Mouse (Mus musculus): ENCODE data around the gene Kxd1.
A peak's percentile ranks its signal among the peaks of the same experiment; 100 is the strongest.
"Not testable (repeated sequence)": the region's sequence is repeated elsewhere in the genome, so short reads cannot be mapped to it uniquely, and the experiment has no call there.

The Kxd1 gene

DNA sequence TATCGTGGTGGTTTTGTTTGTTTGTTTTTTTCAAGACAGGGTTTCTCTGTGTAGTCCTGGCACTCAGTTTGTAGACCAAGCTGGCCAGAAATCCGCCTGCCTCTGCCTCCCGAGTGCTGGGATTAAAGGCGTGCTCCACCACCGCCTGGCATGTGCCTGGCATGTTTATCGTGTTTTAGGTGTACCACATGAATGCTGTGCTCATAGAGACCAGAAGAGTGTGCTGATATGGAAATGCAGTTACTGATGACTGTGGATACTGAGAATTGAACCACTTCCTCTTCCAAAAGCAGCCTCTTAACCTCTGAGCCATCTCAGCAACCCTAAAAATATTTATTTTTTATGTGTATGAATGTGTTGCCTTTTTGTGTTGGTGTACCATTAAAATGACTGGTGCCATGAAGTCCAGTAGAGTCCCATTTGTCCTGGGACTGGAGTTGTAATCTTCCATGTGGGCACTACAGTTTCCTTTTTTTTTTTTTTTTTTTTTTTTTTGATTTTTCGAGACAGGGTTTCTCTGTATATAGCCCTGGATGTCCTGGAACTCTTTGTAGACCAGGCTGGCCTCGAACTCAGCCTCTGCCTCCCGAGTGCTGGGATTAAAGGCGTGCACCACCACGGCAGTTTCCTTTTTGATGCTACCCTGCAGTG lies 15.4 kb downstream of the Kxd1 start:
- no peak for DNase-seq

DNA sequence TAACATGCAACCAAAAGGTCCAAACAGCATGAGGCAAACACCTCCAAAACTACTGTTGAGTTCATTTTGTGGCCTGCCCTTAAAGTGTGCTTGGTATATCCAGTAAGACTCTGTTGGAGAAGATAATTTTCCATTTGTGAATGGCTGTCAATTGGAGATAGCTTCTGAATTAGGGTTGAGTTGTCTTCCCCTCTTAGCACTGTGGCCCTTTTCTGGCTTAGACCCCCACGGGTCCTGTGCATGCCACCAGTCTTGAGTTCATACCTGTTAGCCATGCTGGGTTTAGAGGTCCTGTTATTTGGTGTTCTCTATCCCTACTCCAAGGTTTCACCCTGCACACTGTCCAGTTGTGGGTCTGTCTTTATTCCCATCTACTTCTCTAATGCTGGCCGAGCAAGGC lies 16.0 kb downstream of the Kxd1 start:
- DNase-seq: no peak

DNA sequence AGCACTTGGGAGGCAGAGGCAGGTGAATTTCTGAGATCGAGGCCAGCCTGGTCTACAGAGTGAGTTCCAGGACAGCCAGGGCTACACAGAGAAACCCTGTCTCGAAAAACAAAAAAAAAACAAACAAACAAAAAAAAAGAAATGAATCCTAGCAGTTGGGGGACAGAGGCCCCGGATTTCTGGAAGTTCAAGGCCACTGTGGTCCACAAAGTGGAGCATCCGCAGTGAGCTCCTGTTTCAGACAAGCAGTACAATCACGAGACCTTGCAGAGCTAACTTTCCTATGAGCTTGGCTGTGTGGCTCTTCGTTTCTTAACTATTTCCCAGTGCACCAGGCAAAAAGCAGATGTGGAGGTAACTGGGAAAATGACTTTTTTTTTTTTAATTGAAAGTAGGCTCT lies 16.6 kb downstream of the Kxd1 start:
- not testable (repeated sequence) for DNase-seq

DNA sequence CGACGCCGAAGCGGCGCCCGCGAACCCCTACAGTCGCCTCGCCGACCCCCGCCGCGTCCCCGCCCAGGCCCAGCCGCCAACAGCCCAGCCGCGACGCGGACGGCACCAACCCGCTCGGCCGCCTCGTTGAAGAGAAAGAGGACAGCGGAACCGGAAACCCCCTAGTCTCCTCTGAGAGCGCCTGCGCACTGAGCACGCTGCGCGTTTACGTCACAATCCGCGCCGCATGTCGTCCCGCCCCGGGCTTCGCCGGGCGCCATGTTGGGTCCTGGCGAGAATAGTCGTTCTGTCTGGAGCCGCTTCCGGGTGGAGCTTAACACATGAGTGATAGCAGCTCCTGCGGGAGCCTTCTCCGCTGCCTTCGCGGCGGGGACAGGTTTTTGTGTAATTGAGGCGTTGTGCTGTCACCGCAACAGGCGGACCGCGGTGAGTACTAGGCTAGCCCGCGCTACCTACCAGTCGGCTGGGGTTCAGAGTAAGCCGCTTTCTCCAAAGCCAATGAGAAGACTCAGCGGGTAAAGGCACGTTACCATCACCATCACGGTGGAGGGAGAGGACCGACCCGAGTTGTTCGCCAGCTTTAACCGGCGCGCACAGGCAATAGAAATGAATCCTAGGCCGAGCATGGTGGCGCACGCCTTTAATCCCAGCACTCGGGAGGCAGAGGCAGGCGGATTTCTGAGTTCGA lies 17.4 kb downstream of the Kxd1 start, which contains the start of gene Uba52:
Gene Uba52 (minus strand): TSS at position 574 of the 688 bp plus-strand sequence.
- DNase-seq: peak; percentile 97

DNA sequence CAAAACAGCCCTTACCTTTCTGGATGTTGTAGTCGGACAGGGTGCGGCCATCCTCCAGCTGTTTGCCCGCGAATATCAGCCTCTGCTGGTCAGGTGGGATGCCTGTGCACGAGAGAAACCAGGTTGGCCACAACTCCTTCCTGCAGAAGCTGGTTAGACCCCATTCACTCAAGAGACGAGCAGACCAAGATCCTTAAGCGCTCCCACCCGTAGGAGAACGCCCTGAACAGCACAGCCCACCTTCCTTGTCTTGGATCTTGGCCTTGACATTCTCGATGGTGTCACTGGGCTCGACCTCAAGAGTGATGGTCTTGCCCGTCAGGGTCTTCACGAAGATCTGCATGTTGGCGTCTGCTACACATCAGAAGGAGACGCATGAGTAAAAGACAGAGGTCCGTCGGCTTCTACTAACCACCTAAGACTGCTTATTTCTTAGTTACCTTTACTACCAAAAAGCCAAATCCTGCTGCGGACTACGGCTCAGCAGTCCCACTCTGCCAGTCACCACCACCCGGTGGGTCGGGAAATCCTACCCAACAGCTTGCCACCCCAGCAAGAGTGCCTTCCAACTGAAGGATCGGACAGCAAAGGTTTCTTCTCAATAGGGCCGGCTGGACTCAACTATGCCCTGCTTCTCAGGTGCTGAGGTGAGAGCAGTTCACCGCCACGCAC lies 18.3 kb downstream of the Kxd1 start:
- no peak for DNase-seq

DNA sequence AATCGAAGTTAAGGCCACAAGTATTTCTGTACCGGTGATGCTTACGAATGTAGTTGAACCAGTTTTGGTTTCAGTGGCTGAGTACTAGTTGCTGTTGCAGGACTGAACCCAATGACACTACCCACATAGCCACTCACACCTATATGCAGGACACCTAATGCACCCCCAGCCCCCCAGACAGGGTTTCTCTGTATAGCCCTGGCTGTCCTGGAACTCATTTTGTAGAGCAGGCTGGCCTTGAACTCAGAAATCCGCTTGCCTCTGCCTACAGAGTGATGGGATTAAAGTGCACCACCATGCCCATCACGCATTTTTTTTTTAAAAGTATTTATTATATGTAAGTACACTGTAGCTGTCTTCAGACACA lies 20.7 kb downstream of the Kxd1 start:
- DNase-seq: no peak

- peak; percentile 98 for DNase-seq
These were observed 21.3 kb downstream of the Kxd1 start, which contains the start of gene Rex1bd for GRCm38 (mm10) chr8:70506328-70507026. Gene Rex1bd, minus strand, starts transcription at chr8:70506752.

- DNase-seq: no peak
These were observed 21.9 kb downstream of the Kxd1 start for GRCm38 (mm10) chr8:70505698-70506327.

DNA sequence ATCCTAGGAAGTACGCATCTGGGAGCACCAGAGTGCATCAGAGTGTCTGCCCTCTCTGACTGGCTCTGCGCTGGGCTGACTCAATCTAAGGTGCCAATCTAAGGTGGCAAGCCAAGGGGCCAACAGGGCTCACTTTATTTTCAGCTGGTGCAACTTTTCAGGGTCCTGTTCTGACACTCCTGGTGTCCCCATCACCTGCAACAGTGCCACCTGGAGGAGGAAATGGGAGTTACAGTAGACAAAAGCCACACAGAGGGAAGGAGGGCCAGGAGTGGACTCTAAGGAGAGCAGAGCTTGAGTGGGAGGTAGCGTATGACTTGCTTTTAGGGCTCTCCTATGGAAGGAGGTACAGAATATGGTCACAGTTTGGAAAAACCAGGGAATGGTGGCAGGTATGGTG lies 22.9 kb downstream of the Kxd1 start:
- DNase-seq: peak; percentile 76

DNA sequence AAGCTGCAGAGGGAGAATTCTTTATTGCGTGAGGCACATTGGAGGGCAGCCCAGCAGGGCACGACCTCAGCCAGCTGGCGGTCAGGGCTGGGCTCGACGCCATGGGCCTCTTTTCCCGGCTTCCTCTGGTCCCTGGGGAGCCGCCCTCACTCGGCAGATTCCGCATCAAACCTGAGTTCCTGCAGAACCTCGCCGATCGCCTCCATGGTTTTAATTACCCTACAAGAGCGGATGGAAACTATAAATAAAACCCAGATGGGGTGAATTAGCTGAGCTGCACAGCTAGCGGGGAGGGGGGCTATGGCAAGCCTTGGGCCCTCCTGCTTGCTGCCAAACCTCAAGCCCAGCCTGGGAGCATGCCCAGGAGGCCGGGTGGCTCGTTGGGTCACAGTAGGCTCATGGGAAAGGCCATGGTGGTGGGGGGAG lies 23.5 kb downstream of the Kxd1 start:
- DNase-seq: peak; percentile 54

DNA sequence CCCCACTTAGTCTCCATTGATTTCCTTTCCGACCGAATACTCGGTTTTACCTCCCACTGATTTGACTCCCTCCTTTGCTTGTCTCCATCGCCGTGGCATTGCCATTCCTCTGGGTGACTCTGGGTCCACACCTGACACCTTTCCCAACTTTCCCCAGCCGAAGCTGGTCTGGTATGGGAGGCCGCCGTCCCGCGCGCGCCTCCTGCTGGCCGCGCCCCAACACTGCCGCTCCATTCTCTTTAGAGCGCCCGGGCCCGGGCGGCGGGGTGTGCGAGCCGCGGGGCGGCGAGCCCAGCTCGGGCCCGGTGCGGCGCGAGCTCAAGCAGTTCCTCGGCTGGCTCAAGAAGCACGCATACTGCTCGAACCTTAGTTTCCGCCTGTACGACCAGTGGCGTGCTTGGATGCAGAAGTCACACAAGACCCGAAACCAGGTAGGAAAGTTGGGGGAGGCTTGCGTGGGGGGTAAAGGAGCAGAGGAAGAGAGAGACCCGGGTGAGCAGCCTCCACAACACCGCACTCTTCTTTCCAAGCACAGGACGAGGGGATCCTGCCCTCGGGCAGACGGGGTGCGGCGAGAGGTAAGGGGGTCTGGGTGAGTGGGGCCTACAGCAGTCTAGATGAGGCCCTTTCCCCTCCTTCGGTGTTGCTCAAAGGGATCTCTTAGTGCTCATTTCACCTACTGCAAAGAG lies 24.6 kb downstream of the Kxd1 start:
- peak; percentile 78 for DNase-seq

DNA sequence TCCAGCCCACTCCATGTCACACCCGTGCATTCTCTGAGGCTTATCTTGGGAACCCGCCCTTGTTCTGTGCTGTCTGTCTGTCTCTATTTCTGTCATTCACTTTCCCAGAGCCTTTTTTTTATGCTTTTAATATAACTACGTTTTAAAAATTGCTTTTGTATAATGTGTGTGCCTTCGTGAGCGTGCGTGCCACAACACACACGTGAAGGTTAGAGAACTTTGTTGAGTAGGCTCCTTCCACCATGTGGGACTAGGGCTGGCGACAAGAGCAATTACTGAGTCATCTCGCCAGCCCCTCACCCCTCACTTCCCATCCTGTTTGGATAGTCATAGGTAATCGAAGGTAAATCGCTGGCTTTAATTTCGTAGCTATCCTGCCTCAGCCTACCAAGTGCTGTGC lies 25.2 kb downstream of the Kxd1 start:
- no peak for DNase-seq

DNA sequence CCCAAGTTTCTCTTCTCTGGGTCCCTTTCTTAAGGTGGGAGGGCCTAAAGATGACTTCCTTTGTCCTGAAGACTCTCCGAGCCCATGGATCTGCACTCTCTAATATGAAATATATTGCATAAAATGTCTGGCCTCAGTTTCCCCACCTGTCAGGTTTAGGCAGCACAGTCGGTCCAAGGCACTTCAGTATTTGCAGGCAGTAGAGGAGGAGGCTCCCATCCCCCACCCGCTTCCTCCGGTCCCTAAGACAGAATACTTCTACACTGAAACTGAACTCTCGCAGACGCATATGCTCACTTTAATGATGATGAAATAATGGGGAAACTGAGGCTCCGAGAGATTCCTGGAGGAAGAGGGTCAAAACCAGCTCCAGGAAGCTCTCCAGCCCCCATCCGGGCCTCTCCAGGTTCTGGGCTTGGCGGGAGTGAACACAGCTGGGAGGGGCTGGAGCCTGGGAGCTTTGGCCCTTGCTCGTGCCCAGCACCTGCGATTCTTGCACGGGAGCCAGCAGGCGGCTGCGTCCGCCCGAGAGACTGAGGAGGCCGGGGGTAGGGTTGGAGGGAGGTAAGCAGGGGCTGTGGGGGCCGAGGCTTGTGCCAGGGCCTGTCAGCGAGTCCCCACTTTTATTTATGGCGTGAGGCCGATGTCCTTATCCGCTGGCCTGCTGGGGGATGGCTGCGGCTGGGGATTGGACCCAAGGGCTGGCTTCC lies 25.8 kb downstream of the Kxd1 start:
- no peak for DNase-seq

DNA sequence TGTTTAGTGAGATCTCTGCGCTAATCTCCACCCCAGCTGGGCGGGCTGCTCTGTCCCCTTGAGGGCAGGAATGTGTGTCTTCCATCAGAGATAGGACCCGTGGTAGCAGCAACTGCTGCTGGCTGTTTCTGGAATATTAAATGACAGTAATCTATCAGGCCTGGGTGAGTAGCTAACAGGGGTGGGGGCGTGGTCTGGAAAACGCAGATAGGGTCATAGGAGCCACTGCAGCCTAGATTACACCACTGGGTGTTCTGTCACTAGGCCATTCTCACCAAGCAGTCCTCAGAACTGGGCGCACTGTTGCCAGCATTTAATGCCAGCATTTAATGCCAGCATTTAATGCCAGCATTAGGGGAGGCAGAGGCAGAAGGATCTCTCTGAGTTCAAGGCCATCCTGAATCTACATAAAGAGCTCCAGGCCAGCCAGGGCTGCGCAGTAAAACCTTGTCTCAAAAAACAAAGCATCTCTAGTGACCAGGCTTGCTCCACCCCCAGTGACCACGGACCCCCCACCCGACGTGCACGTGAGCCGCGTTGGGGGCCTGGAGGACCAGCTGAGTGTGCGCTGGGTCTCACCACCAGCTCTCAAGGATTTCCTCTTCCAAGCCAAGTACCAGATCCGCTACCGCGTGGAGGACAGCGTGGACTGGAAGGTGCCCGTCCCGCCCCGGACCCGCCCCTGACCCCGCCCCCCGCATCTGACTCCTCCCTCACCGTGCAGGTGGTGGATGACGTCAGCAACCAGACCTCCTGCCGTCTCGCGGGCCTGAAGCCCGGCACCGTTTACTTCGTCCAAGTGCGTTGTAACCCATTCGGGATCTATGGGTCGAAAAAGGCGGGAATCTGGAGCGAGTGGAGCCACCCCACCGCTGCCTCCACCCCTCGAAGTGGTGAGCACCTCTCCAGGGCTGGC lies 27.1 kb downstream of the Kxd1 start:
- DNase-seq: peak; percentile 39

DNA sequence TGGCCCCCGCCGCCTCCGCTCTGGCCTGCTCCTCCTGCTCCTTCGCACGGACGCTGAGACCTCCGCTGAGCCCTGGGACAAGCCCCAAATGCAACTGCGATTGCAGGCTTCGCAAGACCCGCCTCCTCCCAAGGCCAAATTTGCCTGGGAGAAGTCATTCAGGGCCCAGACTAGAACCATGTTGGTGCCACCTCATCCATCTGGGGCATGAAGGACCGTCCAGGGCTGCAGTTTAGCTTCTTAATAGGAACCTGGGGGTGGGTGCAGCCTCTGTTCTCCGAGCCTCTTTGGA lies 32.0 kb downstream of the Kxd1 start:
- no peak for DNase-seq

DNA sequence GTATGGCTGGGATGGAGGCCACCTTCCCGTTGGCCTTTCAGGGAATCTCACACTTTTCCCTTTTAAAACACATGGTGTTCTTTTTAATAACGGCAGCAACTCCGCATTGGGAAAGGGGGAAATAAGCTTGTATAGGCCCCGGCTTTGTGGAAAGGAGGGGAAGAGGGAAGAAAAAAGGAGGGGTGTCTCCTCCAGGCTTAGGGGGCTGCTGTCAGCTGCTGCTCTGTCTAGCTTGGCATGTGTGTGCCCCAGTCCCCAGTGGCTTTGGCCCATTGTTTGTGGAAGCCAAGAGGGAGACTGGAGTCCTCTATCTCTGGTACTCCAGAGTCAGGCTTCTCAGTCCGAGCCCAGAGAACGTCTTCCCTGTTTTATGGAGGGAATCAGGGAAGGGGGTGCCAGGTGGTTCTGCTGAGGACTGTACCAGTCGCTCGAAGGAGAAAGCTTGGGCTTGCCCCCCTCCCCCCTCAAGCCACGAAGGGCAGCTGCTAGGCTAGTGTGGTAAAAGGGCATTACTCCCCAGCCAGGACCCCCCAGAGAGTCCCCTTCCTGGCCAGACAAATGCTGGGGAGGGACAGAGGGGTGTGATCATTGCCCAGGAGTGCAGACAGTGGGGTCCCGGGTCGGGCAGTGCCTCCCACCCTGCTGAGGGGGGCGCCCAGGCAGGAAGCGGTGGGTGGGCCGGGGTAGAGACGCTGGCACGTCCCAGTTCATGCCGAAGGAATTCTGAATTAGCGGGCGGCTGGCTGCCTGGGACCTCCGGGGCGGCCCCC lies 32.6 kb downstream of the Kxd1 start:
- no peak for DNase-seq

- DNase-seq: no peak
These were observed 33.3 kb downstream of the Kxd1 start for GRCm38 (mm10) chr8:70494416-70494945.

DNA sequence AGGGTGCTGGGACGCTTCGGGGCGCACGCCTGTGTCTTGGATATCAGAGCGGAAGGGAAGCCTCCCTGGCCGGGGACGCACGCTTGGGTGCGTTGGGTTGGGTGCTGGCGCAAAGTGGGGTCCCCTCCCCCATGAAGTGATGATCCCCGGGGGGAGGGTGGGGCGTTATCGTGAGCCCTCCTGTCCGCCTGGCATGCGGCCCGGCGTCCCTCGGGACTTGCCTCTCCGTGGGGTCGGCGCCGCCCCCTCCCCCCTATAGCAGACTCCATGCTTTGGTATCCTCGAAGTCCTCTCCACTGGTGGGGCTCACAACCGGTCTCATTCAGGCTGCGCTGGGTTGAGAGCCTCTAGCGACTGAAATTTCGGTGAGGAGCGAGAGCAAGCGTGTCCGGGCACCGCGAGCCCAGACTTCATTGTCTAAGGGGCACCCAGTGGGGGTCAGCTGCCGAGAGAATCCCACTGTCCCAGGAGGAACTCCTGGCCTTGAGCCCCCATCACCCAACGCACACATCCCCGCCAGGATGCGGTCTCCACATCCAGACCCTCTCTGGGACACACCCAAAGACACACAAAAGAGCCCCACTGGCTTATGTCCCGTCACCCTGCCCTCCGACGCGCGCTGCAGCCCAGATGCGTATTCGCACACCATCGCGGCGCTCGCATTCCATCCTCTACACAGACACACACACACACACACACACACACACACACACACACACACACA lies 33.9 kb downstream of the Kxd1 start:
- no peak for DNase-seq

All from kidney, adult 18-20 months (tissue).